In genomic region chr2:163300069-163301060, GRCm38 (mm10) we compare ENCODE assay signal across 10 mouse cellular contexts.
A peak's percentile ranks its signal among the peaks of the same experiment; 100 is the strongest.
DNase-seq lines count a peak whose midpoint lies in the region; ATAC-seq and TF ChIP-seq lines count a peak whose summit lies in the region.
"Had no signal": no experiment of that assay in that cellular context is flagged by ENCODE, and none has a peak within 500 bp of the region (broad histone marks: within the 10 kb centered on the region; RNA-seq: fewer than 3 reads in every experiment).

No protein-coding gene starts in this region.

- H3K4me2 ChIP-seq in forebrain, postnatal 0 days (ENCODE audit: low read depth) = no peak overlapping the region
- H3K4me2 ChIP-seq in midbrain, embryonic 11.5 days = no peak overlapping the region
- no peak overlapping the region for H3K4me2 ChIP-seq in liver, postnatal 0 days (ENCODE audit: low read depth, low read length)
- H3K4me2 ChIP-seq in heart, embryonic 11.5 days = no peak overlapping the region

- TF ChIP-seq EP300 in liver, postnatal 0 days (IDR thresholded peaks at IDR 0.05; ENCODE audit: low read depth) = no peak

- DNase-seq in kidney, adult 9 months = peak; percentile 38
- no peak for DNase-seq in kidney, postnatal 10 days
- DNase-seq in R1 (ENCODE audit: low read depth, low spot score) = peak; percentile 53
- DNase-seq in forebrain, postnatal 0 days = peak; percentile 69
- DNase-seq in midbrain, embryonic 11.5 days (ENCODE audit: low spot score, missing footprints) = peak; percentile 87
- no peak for DNase-seq in liver, postnatal 0 days
- no peak for DNase-seq in gastrocnemius, postnatal 36 days
- DNase-seq: thymus, postnatal 36 days had no signal

- no peaks in the 10 kb centered on the region for H3K36me3 ChIP-seq in forebrain, postnatal 0 days (ENCODE audit: insufficient read depth)
- H3K36me3 ChIP-seq in midbrain, embryonic 11.5 days (ENCODE audit: control insufficient read depth, insufficient read depth, low read length) = no peaks in the 10 kb centered on the region
- H3K36me3 ChIP-seq in liver, postnatal 0 days (replicated peaks; ENCODE audit: insufficient read depth, low read length) = no peaks in the 10 kb centered on the region
- H3K36me3 ChIP-seq in heart, embryonic 11.5 days (ENCODE audit: control insufficient read depth, insufficient read depth, low read length) = no peaks in the 10 kb centered on the region

- peak; percentile 70 for ATAC-seq in forebrain, postnatal 0 days
- ATAC-seq in midbrain, embryonic 11.5 days (ENCODE audit: low FRiP score) = peak; percentile 18; the same call in 1 of the 2 replicates
- no peak for ATAC-seq in liver, postnatal 0 days
- no peak for ATAC-seq in heart, embryonic 11.5 days (replicated peaks; ENCODE audit: insufficient number of reproducible peaks, low FRiP score, low TSS enrichment)

- no peak overlapping the region for H3K9ac ChIP-seq in forebrain, postnatal 0 days
- H3K9ac ChIP-seq in midbrain, embryonic 11.5 days (ENCODE audit: low read length) = no peak overlapping the region
- no peak overlapping the region for H3K9ac ChIP-seq in liver, postnatal 0 days (replicated peaks)
- H3K9ac ChIP-seq in heart, embryonic 11.5 days (ENCODE audit: low read depth, low read length) = no peak overlapping the region

- H3K27me3 ChIP-seq in forebrain, postnatal 0 days (ENCODE audit: insufficient read depth, low read length) = peaks cover 31% of the 10 kb centered on the region
- H3K27me3 ChIP-seq in midbrain, embryonic 11.5 days (ENCODE audit: control insufficient read depth, insufficient read depth, low read length) = no peaks in the 10 kb centered on the region
- H3K27me3 ChIP-seq in liver, postnatal 0 days (ENCODE audit: insufficient read depth, low read length) = no peaks in the 10 kb centered on the region
- 0 out of 2 replicates have a peak, but pooled peaks cover 3% of the 10 kb centered on the region for H3K27me3 ChIP-seq in heart, embryonic 11.5 days (ENCODE audit: control insufficient read depth, insufficient read depth, low read length)

- H3K4me3 ChIP-seq in forebrain, postnatal 0 days (ENCODE audit: low read depth, low read length) = no peak overlapping the region
- no peak overlapping the region for H3K4me3 ChIP-seq in midbrain, embryonic 11.5 days (ENCODE audit: low read depth, low read length)
- no peak overlapping the region for H3K4me3 ChIP-seq in liver, postnatal 0 days (ENCODE audit: low read depth, low read length)
- H3K4me3 ChIP-seq in heart, embryonic 11.5 days (ENCODE audit: low read depth, low read length) = no peak overlapping the region
- H3K4me3 ChIP-seq: heart, adult 2 months had no signal

- 23% methylated on average over 14 of the region's 14 CpGs for WGBS in forebrain, postnatal 0 days
- WGBS in midbrain, embryonic 11.5 days = 46% methylated on average over 14 of the region's 14 CpGs
- WGBS in liver, postnatal 0 days (ENCODE audit: insufficient replicate concordance) = 66% methylated on average over 14 of the region's 14 CpGs
- 49% methylated on average over 14 of the region's 14 CpGs for WGBS in heart, embryonic 11.5 days (ENCODE audit: insufficient replicate concordance)

- H3K9me3 ChIP-seq in forebrain, postnatal 0 days (ENCODE audit: low read length) = no peaks in the 10 kb centered on the region
- no peaks in the 10 kb centered on the region for H3K9me3 ChIP-seq in midbrain, embryonic 11.5 days (ENCODE audit: control insufficient read depth, low read length)
- H3K9me3 ChIP-seq in liver, postnatal 0 days (ENCODE audit: low read length) = no peaks in the 10 kb centered on the region
- H3K9me3 ChIP-seq in heart, embryonic 11.5 days (replicated peaks; ENCODE audit: control insufficient read depth, low read length) = no peaks in the 10 kb centered on the region

- no peak for TF ChIP-seq CTCF in forebrain, postnatal 0 days (IDR thresholded peaks at IDR 0.05; ENCODE audit: low read depth)
- TF ChIP-seq CTCF in liver, postnatal 0 days (IDR thresholded peaks at IDR 0.05; ENCODE audit: low read depth) = no peak

- H3K27ac ChIP-seq in forebrain, postnatal 0 days (ENCODE audit: low read depth, low read length) = 0 out of 2 replicates have a peak overlapping the region, but pooled peaks have one; percentile 15
- H3K27ac ChIP-seq in midbrain, embryonic 11.5 days (ENCODE audit: low read depth, low read length) = no peak overlapping the region
- no peak overlapping the region for H3K27ac ChIP-seq in liver, postnatal 0 days (ENCODE audit: low read depth)
- no peak overlapping the region for H3K27ac ChIP-seq in heart, embryonic 11.5 days (ENCODE audit: low read depth, low read length)
- H3K27ac ChIP-seq: heart, adult 2 months had no signal

- peaks cover 17% of the 10 kb centered on the region; the same call in 1 of the 2 replicates for H3K4me1 ChIP-seq in forebrain, postnatal 0 days (ENCODE audit: insufficient read depth)
- peaks cover 44% of the 10 kb centered on the region for H3K4me1 ChIP-seq in midbrain, embryonic 11.5 days (ENCODE audit: control insufficient read depth, insufficient read depth, low read length)
- no peaks in the 10 kb centered on the region for H3K4me1 ChIP-seq in liver, postnatal 0 days (ENCODE audit: insufficient read depth)
- no peaks in the 10 kb centered on the region for H3K4me1 ChIP-seq in heart, embryonic 11.5 days (ENCODE audit: control insufficient read depth, insufficient read depth, low read length)

- intact Hi-C loops in gastrocnemius, postnatal 36 days (cut with DNase I) = no loop called here

Comparison
In these comparisons a context has a peak if more than half of its experiments do, and no peak if none do; other contexts are left out.
1. DNase-seq: peak in kidney, adult 9 months (single experiment), R1 (single experiment), forebrain, postnatal 0 days (single experiment) and midbrain, embryonic 11.5 days (single experiment); none in kidney, postnatal 10 days (single experiment), liver, postnatal 0 days (single experiment) and gastrocnemius, postnatal 36 days (0 of 2).
2. ATAC-seq: peak in forebrain, postnatal 0 days (single experiment) and midbrain, embryonic 11.5 days (single experiment); none in liver, postnatal 0 days (single experiment) and heart, embryonic 11.5 days (single experiment).